Mouse (Mus musculus): ENCODE measurements around the gene S100a6. TPM values are rescaled to one million over a fixed set of nuclear protein-coding genes. Genes with fewer than 3 reads are reported as not detected.

The S100a6 gene
- polyA plus RNA-seq, 1 experiment from 2014 or later = 642 TPM

DNA sequence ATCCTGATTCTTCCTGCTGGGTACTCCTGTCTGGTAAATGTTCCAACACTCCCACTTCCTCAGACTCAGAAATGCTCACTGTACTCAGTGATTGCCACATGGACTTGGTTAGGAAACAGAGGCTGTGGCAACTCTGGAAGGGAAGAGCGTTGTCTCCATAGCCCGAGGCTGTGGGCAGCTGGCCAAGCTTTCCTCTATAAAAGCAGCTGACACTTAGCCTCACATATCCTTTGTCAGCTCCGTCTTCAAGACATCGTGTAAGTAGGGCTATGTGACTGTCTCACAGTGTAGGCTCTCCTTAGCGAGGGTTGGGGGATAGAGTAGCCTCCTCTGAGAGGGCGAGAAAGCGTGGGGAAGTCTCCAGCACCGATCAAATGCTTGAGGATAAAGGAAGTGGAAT is 56.2 kb downstream of the S100a6 start, which contains the start of gene S100a8:
TSS of gene S100a8 (plus strand) at position 133 of the 400 bp plus-strand sequence.
- H3K9me3 ChIP-seq = no peaks in the 10 kb centered on the region
- H3K27ac ChIP-seq = no peak within 1 kb of the TSS
- ATAC-seq (ENCODE audit: insufficient read depth, low FRiP score, low read depth) = no peak
- H3K36me3 ChIP-seq = no peaks in the 10 kb centered on the region
- no peak within 1 kb of the TSS for H3K4me2 ChIP-seq
- 54% methylated on average over 8 of the region's 8 CpGs for WGBS
- H3K4me1 ChIP-seq = no peaks in the 10 kb centered on the region
- no peak within 1 kb of the TSS for H3K9ac ChIP-seq
- no peak within 1 kb of the TSS for H3K4me3 ChIP-seq (replicated peaks)
- H3K27me3 ChIP-seq (replicated peaks) = no peaks in the 10 kb centered on the region

Other genes with a start within 250 kb of the S100a6 start
- 14.5 and 16.1 TPM in 2 replicates for gene Slc27a3, start 222.9 kb upstream of the S100a6 start, polyA plus RNA-seq (2015; fragmentation: Nextera tagmentation; extraction: Ambion mirVana)
- gene Ints3, start 179.3 kb upstream of the S100a6 start, polyA plus RNA-seq (2015; fragmentation: Nextera tagmentation; extraction: Ambion mirVana) = 27.0 and 29.2 TPM in 2 replicates
- 5.3 and 5.7 TPM in 2 replicates for gene Npr1, start 147.0 kb upstream of the S100a6 start, polyA plus RNA-seq (2015; fragmentation: Nextera tagmentation; extraction: Ambion mirVana)
- 151 and 168 TPM in 2 replicates for gene Ilf2, start 136.8 kb upstream of the S100a6 start, polyA plus RNA-seq (2015; fragmentation: Nextera tagmentation; extraction: Ambion mirVana)
- 71.6 and 78.5 TPM in 2 replicates for gene Snapin, start 121.8 kb upstream of the S100a6 start, polyA plus RNA-seq (2015; fragmentation: Nextera tagmentation; extraction: Ambion mirVana)
- 126 and 134 TPM in 2 replicates for gene Chtop, start 103.4 kb upstream of the S100a6 start, polyA plus RNA-seq (2015; fragmentation: Nextera tagmentation; extraction: Ambion mirVana)
- gene S100a1, start 98.5 kb upstream of the S100a6 start, polyA plus RNA-seq (2015; fragmentation: Nextera tagmentation; extraction: Ambion mirVana) = 66.9 and 75.9 TPM in 2 replicates
- 34.7 and 39.0 TPM in 2 replicates for gene S100a13, start 98.4 kb upstream of the S100a6 start, polyA plus RNA-seq (2015; fragmentation: Nextera tagmentation; extraction: Ambion mirVana)
- 43.9 and 74.6 TPM in 2 replicates for gene S100a14, start 86.0 kb upstream of the S100a6 start, polyA plus RNA-seq (2015; fragmentation: Nextera tagmentation; extraction: Ambion mirVana)
- 225 and 274 TPM in 2 replicates for gene S100a16, start 75.6 kb upstream of the S100a6 start, polyA plus RNA-seq (2015; fragmentation: Nextera tagmentation; extraction: Ambion mirVana)
- gene S100a3, start 52.3 kb upstream of the S100a6 start, polyA plus RNA-seq (2015; fragmentation: Nextera tagmentation; extraction: Ambion mirVana) = 0.77 and 1.2 TPM in 2 replicates
- not detected in 2 replicates for gene S100a2, start 22.6 kb upstream of the S100a6 start, polyA plus RNA-seq (2015; fragmentation: Nextera tagmentation; extraction: Ambion mirVana)
- gene Gm42674, start 11.0 kb upstream of the S100a6 start, polyA plus RNA-seq (2015; fragmentation: Nextera tagmentation; extraction: Ambion mirVana) = not detected in 2 replicates
- 13.0 and 13.6 TPM in 2 replicates for gene S100a4, start 9.1 kb upstream of the S100a6 start, polyA plus RNA-seq (2015; fragmentation: Nextera tagmentation; extraction: Ambion mirVana)
- gene S100a5, start 4.4 kb upstream of the S100a6 start, polyA plus RNA-seq (2015; fragmentation: Nextera tagmentation; extraction: Ambion mirVana) = 4.5 and 6.5 TPM in 2 replicates
- gene S100a7a, start 41.1 kb downstream of the S100a6 start, polyA plus RNA-seq (2015; fragmentation: Nextera tagmentation; extraction: Ambion mirVana) = 0.61 and 2.8 TPM in 2 replicates
- gene S100a8, start 56.1 kb downstream of the S100a6 start, polyA plus RNA-seq (2015; fragmentation: Nextera tagmentation; extraction: Ambion mirVana) = 295 and 384 TPM in 2 replicates
- gene S100a9, start 82.8 kb downstream of the S100a6 start, polyA plus RNA-seq (2015; fragmentation: Nextera tagmentation; extraction: Ambion mirVana) = 183 and 235 TPM in 2 replicates
- 0.09 TPM in 1 of 2 replicates, not detected in the other for gene Pglyrp4, start 114.0 kb downstream of the S100a6 start, polyA plus RNA-seq (2015; fragmentation: Nextera tagmentation; extraction: Ambion mirVana)
- gene Gm5849, start 165.0 kb downstream of the S100a6 start, polyA plus RNA-seq (2015; fragmentation: Nextera tagmentation; extraction: Ambion mirVana) = not detected in 2 replicates